In genomic region chr13:93094204-93094935, GRCm38 (mm10) we compare ENCODE assay signal across 9 mouse cellular contexts. TPM values are rescaled to one million over a fixed set of nuclear protein-coding genes. Genes with fewer than 3 reads are reported as not detected.
DNase-seq lines count a peak whose midpoint lies in the region; ATAC-seq and TF ChIP-seq lines count a peak whose summit lies in the region.
"Had no signal": no experiment of that assay in that cellular context is flagged by ENCODE, and none has a peak within 500 bp of the region (broad histone marks: within the 10 kb centered on the region; RNA-seq: fewer than 3 reads in every experiment).

No protein-coding gene starts in this region.

- H3K4me3 ChIP-seq in heart, postnatal 0 days (ENCODE audit: low read depth, low read length) = no peak overlapping the region
- H3K4me3 ChIP-seq in lung, postnatal 0 days (ENCODE audit: low read depth, low read length) = no peak overlapping the region

- peak overlapping the region; percentile 24; the same call in 1 of the 2 replicates for H3K4me2 ChIP-seq in heart, postnatal 0 days (ENCODE audit: low read depth, low read length)
- no peak overlapping the region for H3K4me2 ChIP-seq in lung, postnatal 0 days (replicated peaks; ENCODE audit: low read depth, low read length)

- H3K27ac ChIP-seq in heart, postnatal 0 days (ENCODE audit: low read depth) = peak overlapping the region; percentile 48; the same call in 1 of the 2 replicates
- no peak overlapping the region for H3K27ac ChIP-seq in lung, postnatal 0 days (ENCODE audit: low read length)
- H3K27ac ChIP-seq: liver, embryonic 14.5 days had no signal

- no peaks in the 10 kb centered on the region for H3K9me3 ChIP-seq in heart, postnatal 0 days (replicated peaks; ENCODE audit: control insufficient read depth, low read length)
- H3K9me3 ChIP-seq in lung, postnatal 0 days (ENCODE audit: low read length) = no peaks in the 10 kb centered on the region

- H3K4me1 ChIP-seq in heart, postnatal 0 days (ENCODE audit: control insufficient read depth, insufficient read depth) = peaks cover 11% of the 10 kb centered on the region; the same call in 1 of the 2 replicates
- H3K4me1 ChIP-seq in lung, postnatal 0 days (ENCODE audit: insufficient read depth, low read depth, low read length) = no peaks in the 10 kb centered on the region

- no peak for TF ChIP-seq CTCF in heart, postnatal 0 days (IDR thresholded peaks at IDR 0.05; ENCODE audit: low read depth)
- no peak for TF ChIP-seq CTCF in lung, postnatal 0 days (IDR thresholded peaks at IDR 0.05)

- no peak for ATAC-seq in heart, postnatal 0 days (ENCODE audit: insufficient read depth, low read depth)
- 0 out of 2 replicates have a peak, but pooled peaks have one; percentile 38 for ATAC-seq in monocyte, adult 5-6 weeks (replicated peaks; ENCODE audit: insufficient number of reproducible peaks, low FRiP score, low TSS enrichment, poor library complexity, severe bottlenecking)
- no peak for ATAC-seq in lung, postnatal 0 days

- WGBS in heart, postnatal 0 days = 39% methylated on average over 10 of the region's 10 CpGs
- WGBS in lung, postnatal 0 days = 67% methylated on average over 10 of the region's 10 CpGs

- intact Hi-C loops in heart, postnatal 10 days (cut with DNase I) = loop anchor here (5.0 kb wide), 1 partner anchor 148 kb away; no protein-coding TSS in a partner anchor

- no peak overlapping the region for H3K9ac ChIP-seq in heart, postnatal 0 days (replicated peaks; ENCODE audit: low read depth, low read length)
- no peak overlapping the region for H3K9ac ChIP-seq in lung, postnatal 0 days (replicated peaks; ENCODE audit: low read depth)
- H3K9ac ChIP-seq: liver, embryonic 14.5 days had no signal

- DNase-seq in heart, postnatal 0 days (ENCODE audit: low spot score) = peak; percentile 10
- no peak for DNase-seq in heart, postnatal 10 days
- peak; percentile 41 for DNase-seq in 416B (ENCODE audit: low read depth)
- DNase-seq in brain, adult 2 months (ENCODE audit: low read depth, low spot score) = peak; percentile 77
- no peak for DNase-seq in urinary bladder, postnatal 4 days (ENCODE audit: low spot score in 2 of 2)
- DNase-seq in retina, embryonic 14.5 days (ENCODE audit: low spot score) = no peak
- DNase-seq in lung, postnatal 0 days (ENCODE audit: low spot score) = no peak

- H3K27me3 ChIP-seq in heart, postnatal 0 days (ENCODE audit: control insufficient read depth, insufficient read depth, low read length) = no peaks in the 10 kb centered on the region
- H3K27me3 ChIP-seq in lung, postnatal 0 days (replicated peaks; ENCODE audit: insufficient read depth, low read length) = no peaks in the 10 kb centered on the region

- no peak for TF ChIP-seq EP300 in heart, postnatal 0 days (IDR thresholded peaks at IDR 0.05; ENCODE audit: low read depth)
- TF ChIP-seq EP300 in lung, postnatal 0 days (IDR thresholded peaks at IDR 0.05) = no peak

- peaks cover 63% of the 10 kb centered on the region for H3K36me3 ChIP-seq in heart, postnatal 0 days (replicated peaks; ENCODE audit: control insufficient read depth, insufficient read depth, low read length)
- no peaks in the 10 kb centered on the region for H3K36me3 ChIP-seq in lung, postnatal 0 days (ENCODE audit: insufficient read depth, low read length)

RNA-seq across cellular contexts. Expression of gene Cmya5, which starts 50.2 kb away (rescaled TPM):
- total RNA-seq in heart, postnatal 0 days (2014; rRNA removed; ENCODE audit: low replicate concordance) = 30.7 and 34.6 TPM in 2 replicates
- polyA plus RNA-seq in heart, postnatal 0 days (2015; fragmentation: Nextera tagmentation; extraction: Ambion mirVana) = 7.3 and 8.3 TPM in 2 replicates
- total RNA-seq in heart, postnatal 10 days (2021) = 100 to 1,000 TPM; 118 to 123 TPM
- total RNA-seq in monocyte, adult 5-6 weeks (2017) = 2.5 to 4.3 TPM (median 3.1 TPM) in 3 replicates
- 0.30 and 0.32 TPM in 2 replicates for polyA plus RNA-seq in lung, postnatal 0 days (2015; fragmentation: Nextera tagmentation; extraction: Ambion mirVana)

Comparison
In these comparisons a context has a peak if more than half of its experiments do, and no peak if none do; other contexts are left out.
1. DNase-seq: peak in heart, postnatal 0 days (single experiment), 416B (single experiment) and brain, adult 2 months (single experiment); none in heart, postnatal 10 days (0 of 2), urinary bladder, postnatal 4 days (0 of 2), retina, embryonic 14.5 days (single experiment) and lung, postnatal 0 days (single experiment).